Mouse (Mus musculus) midbrain, embryonic 15.5 days (tissue): ENCODE data around the gene Sorcs3. TPM values are rescaled to one million over a fixed set of nuclear protein-coding genes. Genes with fewer than 3 reads are reported as not detected.

Experiments used
- ATAC-seq: fragments of 200-750 bp; cut with Nextera tagmentation; replicated peaks from 2 replicates; pipeline ENCODE4 v1.8.0; 2017; ENCODE audit warnings: moderate TSS enrichment
- H3K27ac ChIP-seq: fragments of 300-500 bp; sonication (generic); 2 replicates; pipeline ENCODE4 v1.5.1; 2015; ENCODE audit warnings: mild to moderate bottlenecking, inconsistent platforms
- H3K27me3 ChIP-seq: fragments of 300-500 bp; sonication (generic); replicated peaks from 2 replicates; pipeline ENCODE4 v1.6.1; 2015; ENCODE audit warnings: inconsistent platforms
- H3K36me3 ChIP-seq: fragments of 300-500 bp; sonication (generic); replicated peaks from 2 replicates; pipeline ENCODE4 v1.6.1; 2015; ENCODE audit warnings: inconsistent platforms
- H3K4me1 ChIP-seq: fragments of 300-500 bp; sonication (generic); 2 replicates; pipeline ENCODE4 v1.6.1; 2015; ENCODE audit warnings: inconsistent platforms
- H3K4me2 ChIP-seq: fragments of 300-500 bp; sonication (generic); 2 replicates; pipeline ENCODE4 v1.6.1; 2015; ENCODE audit warnings: inconsistent platforms, mild to moderate bottlenecking, moderate library complexity
- H3K4me3 ChIP-seq: fragments of 300-500 bp; sonication (generic); 2 replicates; pipeline ENCODE4 v1.5.1; 2015; ENCODE audit warnings: mild to moderate bottlenecking, inconsistent platforms
- H3K9ac ChIP-seq: fragments of 300-500 bp; sonication (generic); 2 replicates; pipeline ENCODE4 v1.6.1; 2015; ENCODE audit warnings: mild to moderate bottlenecking, inconsistent platforms
- H3K9me3 ChIP-seq: fragments of 300-500 bp; sonication (generic); 2 replicates; pipeline ENCODE4 v1.6.1; 2016; ENCODE audit warnings: inconsistent platforms
- WGBS: fragments of 180-500 bp; shearing (Covaris S2); methylation state at CpG from one replicate; pipeline ENCODE4 v1.1.7; 2015; ENCODE audit warnings: mixed read lengths; 5-methylcytosine and 5-hydroxymethylcytosine counted together
- polyA plus RNA-seq: library from polyadenylated mRNA; unstranded; fragments of >200 nt; fragmentation: Nextera tagmentation; extraction: Ambion mirVana; gene quantifications from 2 replicates; pipeline ENCODE4 v1.2.1, GENCODE M21; 2015

Gene Sorcs3
- polyA plus RNA-seq, 1 experiment from 2014 or later, result 19.1 TPM

GRCm38 (mm10) chr19:48779095-48779765, 573.4 kb downstream of the Sorcs3 start:
- no peak for ATAC-seq
- H3K9me3 ChIP-seq, result no peaks in the 10 kb centered on the region
- no peak overlapping the region for H3K9ac ChIP-seq
- no peaks in the 10 kb centered on the region for H3K36me3 ChIP-seq
- H3K4me3 ChIP-seq, result no peak overlapping the region
- H3K4me2 ChIP-seq, result no peak overlapping the region
- H3K27me3 ChIP-seq, result no peaks in the 10 kb centered on the region
- WGBS, result 88% methylated on average over 3 of the region's 3 CpGs
- no peaks in the 10 kb centered on the region for H3K4me1 ChIP-seq
- no peak overlapping the region for H3K27ac ChIP-seq

GRCm38 (mm10) chr19:48780813-48781212, 575.0 kb downstream of the Sorcs3 start:
- no peaks in the 10 kb centered on the region for H3K9me3 ChIP-seq
- no peaks in the 10 kb centered on the region for H3K27me3 ChIP-seq
- no peak overlapping the region for H3K9ac ChIP-seq
- 92% methylated on average over 2 of the region's 2 CpGs for WGBS
- H3K36me3 ChIP-seq, result no peaks in the 10 kb centered on the region
- no peak overlapping the region for H3K27ac ChIP-seq
- no peak for ATAC-seq
- H3K4me3 ChIP-seq, result no peak overlapping the region
- no peaks in the 10 kb centered on the region for H3K4me1 ChIP-seq
- H3K4me2 ChIP-seq, result no peak overlapping the region

- Histone ChIP-seq H3K27ac (no peak overlapping the region), H3K36me3 (no peaks in the 10 kb centered on the region), H3K9ac (no peak overlapping the region), H3K4me1 (no peaks in the 10 kb centered on the region), H3K9me3 (no peaks in the 10 kb centered on the region), H3K4me2 (no peak overlapping the region), H3K4me3 (no peak overlapping the region), H3K27me3 (no peaks in the 10 kb centered on the region)
- WGBS, result 33% methylated on average over 7 of the region's 7 CpGs
- no peak for ATAC-seq
Observed at GRCm38 (mm10) chr19:48782024-48782721, 576.3 kb downstream of the Sorcs3 start.

- Histone ChIP-seq H3K4me2 (no peak overlapping the region), H3K4me1 (no peaks in the 10 kb centered on the region), H3K27ac (no peak overlapping the region), H3K9ac (no peak overlapping the region), H3K27me3 (no peaks in the 10 kb centered on the region), H3K36me3 (no peaks in the 10 kb centered on the region), H3K9me3 (no peaks in the 10 kb centered on the region), H3K4me3 (no peak overlapping the region)
- WGBS, result 78% methylated on average over 4 of the region's 4 CpGs
- ATAC-seq, result no peak
Observed at GRCm38 (mm10) chr19:48787269-48787668, 581.4 kb downstream of the Sorcs3 start.

GRCm38 (mm10) chr19:48804546-48804945, 598.7 kb downstream of the Sorcs3 start:
- Histone ChIP-seq H3K4me3 (no peak overlapping the region), H3K4me1 (0 out of 2 replicates have a peak, but pooled peaks cover 7% of the 10 kb centered on the region), H3K36me3 (no peaks in the 10 kb centered on the region), H3K4me2 (no peak overlapping the region), H3K9me3 (no peaks in the 10 kb centered on the region), H3K27me3 (no peaks in the 10 kb centered on the region), H3K27ac (no peak overlapping the region), H3K9ac (no peak overlapping the region)
- 15% methylated on average over 6 of the region's 6 CpGs for WGBS
- ATAC-seq, result no peak

GRCm38 (mm10) chr19:48811541-48811940, 605.7 kb downstream of the Sorcs3 start:
- Histone ChIP-seq H3K9ac (no peak overlapping the region), H3K27me3 (no peaks in the 10 kb centered on the region), H3K4me3 (no peak overlapping the region), H3K4me2 (no peak overlapping the region), H3K27ac (no peak overlapping the region), H3K36me3 (no peaks in the 10 kb centered on the region), H3K9me3 (no peaks in the 10 kb centered on the region), H3K4me1 (no peaks in the 10 kb centered on the region)
- no peak for ATAC-seq
- WGBS, result 74% methylated on average over 3 of the region's 3 CpGs

GRCm38 (mm10) chr19:48813823-48814222, 608.0 kb downstream of the Sorcs3 start:
- Histone ChIP-seq H3K27me3 (no peaks in the 10 kb centered on the region), H3K4me2 (no peak overlapping the region), H3K4me1 (no peaks in the 10 kb centered on the region), H3K36me3 (no peaks in the 10 kb centered on the region), H3K4me3 (no peak overlapping the region), H3K9me3 (no peaks in the 10 kb centered on the region), H3K27ac (no peak overlapping the region), H3K9ac (no peak overlapping the region)
- WGBS, result 94% methylated on average over 4 of the region's 4 CpGs
- no peak for ATAC-seq

- Histone ChIP-seq H3K9me3 (no peaks in the 10 kb centered on the region), H3K36me3 (no peaks in the 10 kb centered on the region), H3K4me2 (no peak overlapping the region), H3K27ac (no peak overlapping the region), H3K9ac (no peak overlapping the region), H3K27me3 (no peaks in the 10 kb centered on the region), H3K4me3 (no peak overlapping the region), H3K4me1 (no peaks in the 10 kb centered on the region)
- no peak for ATAC-seq
- WGBS, result 96% methylated on average over 3 of the region's 3 CpGs
Observed at GRCm38 (mm10) chr19:48815064-48815463, 609.2 kb downstream of the Sorcs3 start.

GRCm38 (mm10) chr19:48820493-48821282, 614.9 kb downstream of the Sorcs3 start:
- Histone ChIP-seq H3K27me3 (no peaks in the 10 kb centered on the region), H3K4me3 (no peak overlapping the region), H3K9ac (no peak overlapping the region), H3K27ac (no peak overlapping the region), H3K4me1 (no peaks in the 10 kb centered on the region), H3K9me3 (no peaks in the 10 kb centered on the region), H3K4me2 (no peak overlapping the region), H3K36me3 (no peaks in the 10 kb centered on the region)
- no peak for ATAC-seq
- 66% methylated on average over 5 of the region's 5 CpGs for WGBS

GRCm38 (mm10) chr19:48821283-48821715, 615.5 kb downstream of the Sorcs3 start:
- Histone ChIP-seq H3K4me1 (no peaks in the 10 kb centered on the region), H3K27ac (no peak overlapping the region), H3K4me3 (no peak overlapping the region), H3K36me3 (no peaks in the 10 kb centered on the region), H3K27me3 (no peaks in the 10 kb centered on the region), H3K9me3 (no peaks in the 10 kb centered on the region), H3K9ac (no peak overlapping the region), H3K4me2 (no peak overlapping the region)
- no peak for ATAC-seq
- 77% methylated on average over 3 of the region's 3 CpGs for whole genome bisulfite sequencing

- Histone ChIP-seq H3K4me3 (no peak overlapping the region), H3K36me3 (no peaks in the 10 kb centered on the region), H3K9me3 (no peaks in the 10 kb centered on the region), H3K4me1 (no peaks in the 10 kb centered on the region), H3K27ac (no peak overlapping the region), H3K27me3 (no peaks in the 10 kb centered on the region), H3K9ac (no peak overlapping the region), H3K4me2 (no peak overlapping the region)
- no peak for ATAC-seq
- WGBS, result 64% methylated on average over 3 of the region's 3 CpGs
Observed at GRCm38 (mm10) chr19:48834342-48834741, 628.5 kb downstream of the Sorcs3 start.

- 63% methylated on average over 4 of the region's 4 CpGs for WGBS
- Histone ChIP-seq H3K27me3 (no peaks in the 10 kb centered on the region), H3K4me1 (no peaks in the 10 kb centered on the region), H3K36me3 (no peaks in the 10 kb centered on the region), H3K27ac (no peak overlapping the region), H3K4me2 (no peak overlapping the region), H3K9ac (no peak overlapping the region), H3K9me3 (no peaks in the 10 kb centered on the region), H3K4me3 (no peak overlapping the region)
- no peak for ATAC-seq
Observed at GRCm38 (mm10) chr19:48839418-48839817, 633.6 kb downstream of the Sorcs3 start.
